In genomic region chrX:150814139-150814469, GRCm38 (mm10) we compare ENCODE assay signal across 8 mouse cellular contexts. TPM values are rescaled to one million over a fixed set of nuclear protein-coding genes. Genes with fewer than 3 reads are reported as not detected.
DNase-seq lines count a peak whose midpoint lies in the region; ATAC-seq and TF ChIP-seq lines count a peak whose summit lies in the region.

Maged2 (minus strand) TSS chrX:150814345.

- TF ChIP-seq POLR2A in liver, adult 2 months (IDR thresholded peaks at IDR 0.05; ENCODE audit: extremely low read depth, insufficient read depth, low read length): no peak
- no peak for TF ChIP-seq POLR2A in small intestine, adult 2 months (IDR thresholded peaks at IDR 0.05; ENCODE audit: low read depth, low read length)

- WGBS in hindbrain, embryonic 13.5 days: 11% methylated on average over 7 of the region's 7 CpGs
- WGBS in liver, adult 2 months: 25% methylated on average over 7 of the region's 7 CpGs
- WGBS in small intestine, adult 2 months: 20% methylated on average over 7 of the region's 7 CpGs

- no peak for DNase-seq in left cerebral cortex, adult 18-20 months (ENCODE audit: low spot score in 2 of 2)
- DNase-seq in left cerebral cortex, adult 9 months (ENCODE audit: low spot score in 2 of 2): no peak
- DNase-seq in adrenal gland, adult 8-10 months: no peak
- peak; percentile 3 for DNase-seq in forelimb bud, embryonic 11.5 days (ENCODE audit: low read depth, low spot score)
- no peak for DNase-seq in liver, adult 2 months (ENCODE audit: extremely low read depth, low read depth, low spot score)
- DNase-seq in cerebellum, adult 11-12 months: no peak

- H3K4me1 ChIP-seq in hindbrain, embryonic 13.5 days (replicated peaks): peaks cover 11% of the 10 kb centered on the region
- peaks cover 2% of the 10 kb centered on the region; the same call in 1 of the 2 replicates for H3K4me1 ChIP-seq in liver, adult 2 months (ENCODE audit: control insufficient read depth, insufficient read depth, low read length)
- H3K4me1 ChIP-seq in small intestine, adult 2 months (ENCODE audit: control insufficient read depth, insufficient read depth, insufficient read length, low read length): no peaks in the 10 kb centered on the region

- H3K27me3 ChIP-seq in hindbrain, embryonic 13.5 days: 0 out of 2 replicates have a peak, but pooled peaks cover 6% of the 10 kb centered on the region
- no peaks in the 10 kb centered on the region for H3K27me3 ChIP-seq in liver, adult 2 months (ENCODE audit: control insufficient read depth, insufficient read depth, low read length)
- H3K27me3 ChIP-seq in small intestine, adult 2 months (ENCODE audit: control insufficient read depth, insufficient read depth, low read length): no peaks in the 10 kb centered on the region

- H3K4me3 ChIP-seq in hindbrain, embryonic 13.5 days: peak within 1 kb of the TSS; percentile 51
- H3K4me3 ChIP-seq in liver, adult 2 months (ENCODE audit: insufficient read depth, low read depth, low read length): peak within 1 kb of the TSS; percentile 66
- H3K4me3 ChIP-seq in small intestine, adult 2 months (ENCODE audit: low read depth, low read length): peak within 1 kb of the TSS; percentile 82

- peak; percentile 47 for ATAC-seq in hindbrain, embryonic 13.5 days (ENCODE audit: low FRiP score)

- H3K4me2 ChIP-seq in hindbrain, embryonic 13.5 days: peak within 1 kb of the TSS; percentile 55

- peak within 1 kb of the TSS; percentile 70 for H3K9ac ChIP-seq in hindbrain, embryonic 13.5 days
- H3K9ac ChIP-seq in liver, adult 2 months (ENCODE audit: low read depth, low read length): peak within 1 kb of the TSS; percentile 54

- no peak for TF ChIP-seq CTCF in liver, adult 2 months (IDR thresholded peaks at IDR 0.05; ENCODE audit: low read depth, low read length)
- no peak for TF ChIP-seq CTCF in small intestine, adult 2 months (IDR thresholded peaks at IDR 0.05; ENCODE audit: extremely low read depth, insufficient read length, insufficient replicate concordance, low read depth, low read length)

- no peaks in the 10 kb centered on the region for H3K9me3 ChIP-seq in hindbrain, embryonic 13.5 days

- no peaks in the 10 kb centered on the region for H3K79me2 ChIP-seq in liver, adult 2 months (ENCODE audit: control insufficient read depth, insufficient read depth, low read length)

- H3K27ac ChIP-seq in hindbrain, embryonic 13.5 days: peak within 1 kb of the TSS; percentile 88
- no peak within 1 kb of the TSS for H3K27ac ChIP-seq in liver, adult 2 months (replicated peaks; ENCODE audit: insufficient read depth, low read depth, low read length)
- H3K27ac ChIP-seq in small intestine, adult 2 months (ENCODE audit: insufficient read depth, low read depth, low read length): no peak within 1 kb of the TSS

- H3K36me3 ChIP-seq in hindbrain, embryonic 13.5 days: peaks cover 26% of the 10 kb centered on the region
- H3K36me3 ChIP-seq in liver, adult 2 months (ENCODE audit: control insufficient read depth, insufficient read depth, low read length): no peaks in the 10 kb centered on the region
- no peaks in the 10 kb centered on the region for H3K36me3 ChIP-seq in small intestine, adult 2 months (ENCODE audit: control insufficient read depth, insufficient read depth, low read length)

RNA-seq across cellular contexts. Expression of gene Maged2, which starts in this region (rescaled TPM):
- 10 to 100 TPM; 46.7 to 54.0 TPM for total RNA-seq in left cerebral cortex, adult 18-20 months (2021)
- 100 to 1,000 TPM in 2 of 4 experiments, 10 to 100 TPM in 2; 94.2 to 139 (median 116) TPM for total RNA-seq in adrenal gland, adult 8-10 months (2022)
- 388 and 402 TPM in 2 replicates for polyA plus RNA-seq in hindbrain, embryonic 13.5 days (2015; fragmentation: Nextera tagmentation; extraction: Ambion mirVana)
- total RNA-seq in liver, adult 2 months (2014; rRNA removed): 8.3 and 8.4 TPM in 2 replicates
- polyA plus RNA-seq in liver, adult 2 months (2012; rRNA removed): 4.0 and 4.8 TPM in 2 replicates
- 5.8 and 6.4 TPM in 2 replicates for polyA plus RNA-seq in small intestine, adult 2 months (2012; rRNA removed)

Comparison
In these comparisons a context has a peak if more than half of its experiments do, and no peak if none do; other contexts are left out.
1. RNA of gene Maged2 (polyA plus RNA-seq): 388 to 402 TPM in hindbrain, embryonic 13.5 days; 5.8 to 6.4 TPM in small intestine, adult 2 months and 4.0 to 4.8 TPM in liver, adult 2 months; every median in the first group is over 10 times any median in the second.
2. Peak in every context shown above with its lines, with median percentiles within 50 percentile points of each other: H3K4me3 ChIP-seq.